Mouse (Mus musculus): Measurements from ENCODE around the gene Dnmt1. TPM values are rescaled to one million over a fixed set of nuclear protein-coding genes. Genes with fewer than 3 reads are reported as not detected.

The Dnmt1 gene
- polyA plus RNA-seq, 1 experiment from 2014 or later, result 92.4 TPM

GRCm38 (mm10) chr9:20991587-20991986 is 31.9 kb upstream of the Dnmt1 start:
- WGBS, result 91% methylated on average over 4 of the region's 4 CpGs
- H3K27me3 ChIP-seq (replicated peaks), result no peaks in the 10 kb centered on the region
- no peak for ATAC-seq (ENCODE audit: low FRiP score, low read depth)
- H3K4me2 ChIP-seq (replicated peaks), result no peak overlapping the region
- H3K36me3 ChIP-seq, result no peaks in the 10 kb centered on the region
- H3K27ac ChIP-seq, result no peak overlapping the region
- H3K9ac ChIP-seq, result no peak overlapping the region
- no peak overlapping the region for H3K4me3 ChIP-seq
- no peaks in the 10 kb centered on the region for H3K9me3 ChIP-seq
- no peaks in the 10 kb centered on the region for H3K4me1 ChIP-seq

- H3K4me1 ChIP-seq, result no peaks in the 10 kb centered on the region
- H3K4me3 ChIP-seq, result no peak overlapping the region
- no peak overlapping the region for H3K9ac ChIP-seq
- 5% methylated on average over 10 of the region's 10 CpGs for WGBS
- H3K27me3 ChIP-seq (replicated peaks), result no peaks in the 10 kb centered on the region
- H3K4me2 ChIP-seq (replicated peaks), result peak overlapping the region; percentile 16; the same call in 1 of the 2 replicates
- H3K27ac ChIP-seq, result no peak overlapping the region
- no peaks in the 10 kb centered on the region for H3K9me3 ChIP-seq
- no peaks in the 10 kb centered on the region for H3K36me3 ChIP-seq
- ATAC-seq (ENCODE audit: low FRiP score, low read depth), result no peak
These were observed 31.2 kb upstream of the Dnmt1 start for GRCm38 (mm10) chr9:20990861-20991260.

GRCm38 (mm10) chr9:20987953-20988352 is 28.3 kb upstream of the Dnmt1 start:
- Histone ChIP-seq H3K27ac (no peak overlapping the region), H3K9me3 (no peaks in the 10 kb centered on the region), H3K27me3 (replicated peaks) (no peaks in the 10 kb centered on the region), H3K4me3 (no peak overlapping the region), H3K9ac (no peak overlapping the region), H3K36me3 (no peaks in the 10 kb centered on the region), H3K4me2 (replicated peaks) (no peak overlapping the region), H3K4me1 (0 out of 2 replicates have a peak, but pooled peaks cover 3% of the 10 kb centered on the region)
- WGBS, result 30% methylated on average over 7 of the region's 7 CpGs
- no peak for ATAC-seq (ENCODE audit: low FRiP score, low read depth)

- Histone ChIP-seq H3K27ac (no peak overlapping the region), H3K4me2 (replicated peaks) (no peak overlapping the region), H3K36me3 (no peaks in the 10 kb centered on the region), H3K27me3 (replicated peaks) (no peaks in the 10 kb centered on the region), H3K9me3 (no peaks in the 10 kb centered on the region), H3K9ac (no peak overlapping the region), H3K4me1 (0 out of 2 replicates have a peak, but pooled peaks cover 3% of the 10 kb centered on the region), H3K4me3 (no peak overlapping the region)
- 65% methylated on average over 15 of the region's 15 CpGs for WGBS
- ATAC-seq (ENCODE audit: low FRiP score, low read depth), result no peak
These were observed 27.4 kb upstream of the Dnmt1 start for GRCm38 (mm10) chr9:20986952-20987686.

GRCm38 (mm10) chr9:20983169-20983568 is 23.5 kb upstream of the Dnmt1 start:
- no peaks in the 10 kb centered on the region for H3K27me3 ChIP-seq (replicated peaks)
- H3K4me3 ChIP-seq, result no peak overlapping the region
- H3K36me3 ChIP-seq, result no peaks in the 10 kb centered on the region
- 0 out of 2 replicates have a peak, but pooled peaks cover 3% of the 10 kb centered on the region for H3K4me1 ChIP-seq
- no peak overlapping the region for H3K4me2 ChIP-seq (replicated peaks)
- ATAC-seq (ENCODE audit: low FRiP score, low read depth), result no peak
- H3K27ac ChIP-seq, result no peak overlapping the region
- 77% methylated on average over 5 of the region's 5 CpGs for WGBS
- no peaks in the 10 kb centered on the region for H3K9me3 ChIP-seq
- no peak overlapping the region for H3K9ac ChIP-seq

GRCm38 (mm10) chr9:20982171-20982570 is 22.5 kb upstream of the Dnmt1 start:
- H3K4me2 ChIP-seq (replicated peaks), result no peak overlapping the region

GRCm38 (mm10) chr9:20979769-20980168 is 20.1 kb upstream of the Dnmt1 start:
- Histone ChIP-seq H3K9ac (no peak overlapping the region), H3K4me2 (replicated peaks) (no peak overlapping the region), H3K36me3 (no peaks in the 10 kb centered on the region), H3K9me3 (no peaks in the 10 kb centered on the region), H3K27ac (no peak overlapping the region), H3K4me3 (no peak overlapping the region), H3K27me3 (replicated peaks) (0 out of 2 replicates have a peak, but pooled peaks cover 1% of the 10 kb centered on the region), H3K4me1 (peaks cover 14% of the 10 kb centered on the region; the same call in 1 of the 2 replicates)
- WGBS, result 89% methylated on average over 7 of the region's 7 CpGs
- ATAC-seq (ENCODE audit: low FRiP score, low read depth), result no peak

More at GRCm38 (mm10) chr9:20982171-20982570, 22.5 kb upstream of the Dnmt1 start:
- no peak overlapping the region for H3K4me3 ChIP-seq
- H3K4me1 ChIP-seq, result 0 out of 2 replicates have a peak, but pooled peaks cover 3% of the 10 kb centered on the region
- 70% methylated on average over 3 of the region's 3 CpGs for WGBS
- H3K27me3 ChIP-seq (replicated peaks), result no peaks in the 10 kb centered on the region
- no peak for ATAC-seq (ENCODE audit: low FRiP score, low read depth)
- H3K27ac ChIP-seq, result no peak overlapping the region
- no peaks in the 10 kb centered on the region for H3K36me3 ChIP-seq
- H3K9ac ChIP-seq, result no peak overlapping the region
- no peaks in the 10 kb centered on the region for H3K9me3 ChIP-seq

- 67% methylated on average over 5 of the region's 5 CpGs for WGBS
- no peak overlapping the region for H3K4me3 ChIP-seq
- peaks cover 16% of the 10 kb centered on the region; the same call in 1 of the 2 replicates for H3K4me1 ChIP-seq
- peaks cover 5% of the 10 kb centered on the region; the same call in 1 of the 2 replicates for H3K27me3 ChIP-seq (replicated peaks)
- no peaks in the 10 kb centered on the region for H3K9me3 ChIP-seq
- no peaks in the 10 kb centered on the region for H3K36me3 ChIP-seq
- H3K9ac ChIP-seq, result no peak overlapping the region
- no peak overlapping the region for H3K27ac ChIP-seq
- no peak overlapping the region for H3K4me2 ChIP-seq (replicated peaks)
- no peak for ATAC-seq (ENCODE audit: low FRiP score, low read depth)
These were observed 19.5 kb upstream of the Dnmt1 start for GRCm38 (mm10) chr9:20979181-20979580.

- Histone ChIP-seq H3K36me3 (no peaks in the 10 kb centered on the region), H3K4me1 (peaks cover 16% of the 10 kb centered on the region; the same call in 1 of the 2 replicates), H3K9me3 (no peaks in the 10 kb centered on the region), H3K27me3 (replicated peaks) (peaks cover 5% of the 10 kb centered on the region; the same call in 1 of the 2 replicates), H3K4me3 (no peak overlapping the region), H3K27ac (no peak overlapping the region), H3K4me2 (replicated peaks) (no peak overlapping the region), H3K9ac (no peak overlapping the region)
- 62% methylated on average over 10 of the region's 10 CpGs for WGBS
- no peak for ATAC-seq (ENCODE audit: low FRiP score, low read depth)
These were observed 18.9 kb upstream of the Dnmt1 start for GRCm38 (mm10) chr9:20978409-20979095.

GRCm38 (mm10) chr9:20976961-20977689 is 17.4 kb upstream of the Dnmt1 start:
- 3% methylated on average over 4 of the region's 4 CpGs for WGBS
- H3K4me1 ChIP-seq, result peaks cover 22% of the 10 kb centered on the region
- H3K27me3 ChIP-seq (replicated peaks), result peaks cover 5% of the 10 kb centered on the region; the same call in 1 of the 2 replicates
- H3K27ac ChIP-seq, result no peak overlapping the region
- peak overlapping the region; percentile 78 for H3K4me3 ChIP-seq
- no peaks in the 10 kb centered on the region for H3K36me3 ChIP-seq
- peak overlapping the region; percentile 83 for H3K4me2 ChIP-seq (replicated peaks)
- no peak for ATAC-seq (ENCODE audit: low FRiP score, low read depth)
- H3K9ac ChIP-seq, result peak overlapping the region; percentile 72
- no peaks in the 10 kb centered on the region for H3K9me3 ChIP-seq

GRCm38 (mm10) chr9:20976216-20976960 is 16.7 kb upstream of the Dnmt1 start, which contains the start of gene S1pr2:
S1pr2 (minus strand) TSS chr9:20976781.
- peak within 1 kb of the TSS; percentile 83 for H3K4me2 ChIP-seq (replicated peaks)
- no peaks in the 10 kb centered on the region for H3K9me3 ChIP-seq
- ATAC-seq (ENCODE audit: low FRiP score, low read depth), result peak; percentile 63
- peak within 1 kb of the TSS; percentile 72 for H3K9ac ChIP-seq
- WGBS, result under 1% methylated on average over 46 of the region's 47 CpGs
- peaks cover 5% of the 10 kb centered on the region; the same call in 1 of the 2 replicates for H3K27me3 ChIP-seq (replicated peaks)
- peak within 1 kb of the TSS; percentile 78 for H3K4me3 ChIP-seq
- H3K27ac ChIP-seq, result peak within 1 kb of the TSS; percentile 53
- no peaks in the 10 kb centered on the region for H3K36me3 ChIP-seq
- H3K4me1 ChIP-seq, result peaks cover 27% of the 10 kb centered on the region
